Mouse (Mus musculus) stomach, postnatal 0 days (tissue): ENCODE data around the gene Akt1.

Experiments
- CTCF ChIP-seq: IDR thresholded peaks from 2 replicates; pipeline ENCODE4 v1.5.1; 2016; ENCODE audit warnings: antibody characterized with exemption, low read depth, mild to moderate bottlenecking, moderate library complexity
- EP300 ChIP-seq: optimal IDR thresholded peaks from 2 replicates; pipeline ENCODE3; 2016; ENCODE audit warnings: antibody characterized with exemption

- TF ChIP-seq CTCF (no peak), EP300 (no peak)
These were observed 31.6 kb downstream of the Akt1 start for GRCm38 (mm10) chr12:112643126-112643525.
